Mouse (Mus musculus) lung, postnatal 0 days (tissue): ENCODE measurements at regions not wholly inside any gene's neighbourhood (a gene's known extent, or its start where the extent isn't known, plus 50 kb on each side); places are given as distances from the start of the nearest gene placed in this dataset.

Experiments used
- CTCF ChIP-seq: IDR thresholded peaks from 2 replicates; pipeline ENCODE4 v1.5.1; 2016; ENCODE audit warnings: antibody characterized with exemption, mild to moderate bottlenecking
- EP300 ChIP-seq: IDR thresholded peaks from 2 replicates; pipeline ENCODE4 v1.6.1; 2016; ENCODE audit warnings: antibody characterized with exemption, mild to moderate bottlenecking, control low read depth

DNA sequence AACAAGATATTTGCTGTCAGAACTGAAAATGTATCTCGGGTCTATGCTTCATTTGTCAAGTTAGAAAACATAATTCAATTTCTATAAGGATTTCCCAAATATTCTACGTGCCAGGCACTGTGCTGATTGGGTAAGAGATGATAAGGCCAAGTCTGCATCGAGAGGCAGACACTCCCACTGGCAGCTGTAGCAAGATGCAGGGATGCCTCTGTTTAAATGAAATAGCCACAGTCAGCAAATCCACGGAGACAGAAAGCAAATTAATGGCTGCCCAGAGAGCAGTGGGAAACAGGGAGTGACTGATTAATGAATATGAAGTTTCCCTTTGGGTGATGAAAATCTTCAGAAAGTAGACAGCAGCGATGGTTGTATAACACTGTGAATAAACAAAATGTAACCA is 71.6 kb upstream of the Gm12728 start:
- TF ChIP-seq CTCF (no peak), EP300 (no peak)
